Mouse (Mus musculus) thymus, adult 18-20 months (tissue): ENCODE measurements around the gene Cth.
"Not testable (repeated sequence)": the region's sequence is repeated elsewhere in the genome, so short reads cannot be mapped to it uniquely, and the experiment has no call there.

Source experiments
- DNase-seq, 2 experiments: peaks; one replicate each; pipeline ENCODE4 v3.0.0; 2022; ENCODE audit warnings: mixed read lengths in 2 of 2

Cth gene

GRCm38 (mm10) chr3:157924692-157925328, at the start of gene Cth:
Gene Cth, minus strand, starts transcription at chr3:157925077.
- peak; percentile 49 to 63 for DNase-seq

GRCm38 (mm10) chr3:157973236-157973635, 48.4 kb upstream of the Cth start:
- no peak for DNase-seq

DNA sequence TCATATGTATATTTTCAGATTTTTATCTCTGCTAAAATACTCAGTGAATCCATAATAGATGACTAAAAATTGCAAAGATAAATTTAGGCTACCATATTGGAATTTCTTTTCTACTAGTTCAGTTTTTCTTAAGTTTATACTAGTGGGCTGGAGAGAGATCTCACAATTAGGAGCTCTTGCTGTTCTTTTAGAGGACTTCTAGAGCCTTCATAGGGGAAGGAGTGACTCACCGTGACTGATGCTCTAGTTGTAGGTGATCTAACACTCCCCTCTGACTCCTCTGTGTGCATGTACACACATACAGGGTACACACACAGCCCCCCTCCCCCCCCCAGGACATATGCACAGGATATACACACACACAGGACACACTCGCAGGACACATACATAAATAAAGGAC, 46.3 kb upstream of the Cth start:
- no peak for DNase-seq

GRCm38 (mm10) chr3:157957320-157957719, 32.4 kb upstream of the Cth start:
- DNase-seq = no peak

- no peak for DNase-seq
Measured at GRCm38 (mm10) chr3:157956201-157956600, 31.3 kb upstream of the Cth start.

DNA sequence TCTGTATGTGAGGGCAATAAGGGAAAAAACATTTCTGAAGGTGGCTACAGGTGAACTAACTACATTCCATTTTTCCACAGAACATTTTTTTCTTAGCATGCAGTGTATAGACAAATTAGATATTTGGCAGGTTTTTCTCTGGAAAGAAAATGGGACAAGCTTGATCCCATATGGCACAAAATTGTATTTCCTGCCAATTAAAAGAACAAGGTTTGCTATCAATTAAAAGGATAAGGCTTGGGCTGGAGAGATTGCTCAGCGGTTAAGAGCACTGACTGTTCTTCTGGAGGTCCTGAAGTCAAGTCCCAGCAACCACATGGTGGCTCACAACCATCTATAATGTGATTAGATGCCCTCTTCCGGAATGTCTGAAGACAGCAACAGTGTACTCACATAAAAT, 30.6 kb upstream of the Cth start:
- no peak for DNase-seq

- DNase-seq = no peak
Measured at GRCm38 (mm10) chr3:157952716-157953115, 27.8 kb upstream of the Cth start.

GRCm38 (mm10) chr3:157947383-157948280, 22.8 kb upstream of the Cth start:
- peak; percentile 29 to 37 for DNase-seq

GRCm38 (mm10) chr3:157946843-157947358, 22.0 kb upstream of the Cth start, which contains the start of gene Ankrd13c:
Gene Ankrd13c, plus strand, starts transcription at chr3:157947239.
- DNase-seq = peak; percentile 77 to 85

GRCm38 (mm10) chr3:157938585-157938984, 13.7 kb upstream of the Cth start:
- DNase-seq = no peak

- DNase-seq = no peak
Measured at GRCm38 (mm10) chr3:157934301-157934823, 9.5 kb upstream of the Cth start.

GRCm38 (mm10) chr3:157933223-157933622, 8.3 kb upstream of the Cth start:
- not testable (repeated sequence) for DNase-seq

- no peak for DNase-seq
Measured at GRCm38 (mm10) chr3:157932074-157932473, 7.2 kb upstream of the Cth start.

DNA sequence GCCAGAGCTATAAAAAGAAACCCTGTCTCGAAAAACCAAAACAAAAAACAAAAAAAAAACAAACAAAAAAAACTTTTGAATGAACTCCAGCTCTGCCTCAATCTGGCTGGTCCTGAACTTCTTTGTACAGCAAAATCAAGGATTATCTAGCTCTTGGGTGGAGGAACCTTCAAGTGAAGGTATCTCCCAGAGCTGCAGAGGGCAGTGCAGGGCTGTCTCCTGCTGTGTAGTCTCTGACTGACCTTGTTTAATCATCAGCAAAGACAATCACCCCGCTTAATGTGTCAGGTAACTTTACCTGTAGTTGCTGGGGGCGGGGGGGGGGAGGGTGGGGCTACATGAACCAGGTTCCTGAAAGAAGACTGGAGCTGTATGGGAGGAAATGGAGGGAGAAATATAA, 6.7 kb upstream of the Cth start:
- DNase-seq = no peak

GRCm38 (mm10) chr3:157929417-157929816, 4.5 kb upstream of the Cth start:
- no peak for DNase-seq

DNA sequence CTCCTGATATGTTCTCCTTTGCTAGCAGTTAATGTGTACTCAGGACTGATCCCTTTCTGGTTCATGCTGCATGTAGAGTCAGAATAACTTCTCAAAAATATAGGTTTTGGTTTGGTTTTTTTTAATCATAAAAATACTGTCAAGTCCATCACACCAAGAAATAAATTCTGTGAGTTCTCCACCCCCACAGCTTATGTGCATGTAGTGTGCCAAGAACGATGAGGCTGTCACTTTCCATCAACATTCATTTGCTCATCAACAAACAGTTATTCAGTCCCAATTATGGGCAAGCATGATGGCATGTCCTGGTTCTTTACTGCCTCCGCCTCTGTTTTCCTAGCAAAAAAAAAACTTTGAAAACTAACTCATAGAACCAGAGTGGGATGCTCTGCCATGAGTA, 3.9 kb upstream of the Cth start:
- DNase-seq = no peak

- no peak for DNase-seq
Measured at GRCm38 (mm10) chr3:157926761-157927160, 1.9 kb upstream of the Cth start.

GRCm38 (mm10) chr3:157925706-157926510, 1.0 kb upstream of the Cth start:
- no peak for DNase-seq

GRCm38 (mm10) chr3:157923268-157923835, 1.5 kb downstream of the Cth start:
- no peak for DNase-seq

DNA sequence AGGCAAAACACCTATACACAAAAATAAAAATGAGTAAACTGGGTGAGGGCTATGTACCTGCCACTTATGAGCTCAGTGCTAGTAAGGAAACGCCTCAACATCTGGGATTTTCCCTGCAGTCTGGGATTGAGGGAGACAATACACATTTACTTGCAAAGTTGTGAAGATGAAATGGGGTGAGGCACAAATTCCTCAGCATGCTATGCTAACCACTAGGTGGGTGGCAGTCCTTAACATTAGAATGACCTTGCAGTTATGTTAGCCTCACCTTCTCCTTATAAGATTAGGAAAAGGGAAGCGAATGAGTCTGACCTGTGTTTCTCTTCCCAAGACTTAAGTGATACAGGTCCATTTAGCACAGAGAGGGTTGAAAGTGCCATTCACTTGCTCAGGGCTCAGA, 3.5 kb downstream of the Cth start:
- no peak for DNase-seq

DNA sequence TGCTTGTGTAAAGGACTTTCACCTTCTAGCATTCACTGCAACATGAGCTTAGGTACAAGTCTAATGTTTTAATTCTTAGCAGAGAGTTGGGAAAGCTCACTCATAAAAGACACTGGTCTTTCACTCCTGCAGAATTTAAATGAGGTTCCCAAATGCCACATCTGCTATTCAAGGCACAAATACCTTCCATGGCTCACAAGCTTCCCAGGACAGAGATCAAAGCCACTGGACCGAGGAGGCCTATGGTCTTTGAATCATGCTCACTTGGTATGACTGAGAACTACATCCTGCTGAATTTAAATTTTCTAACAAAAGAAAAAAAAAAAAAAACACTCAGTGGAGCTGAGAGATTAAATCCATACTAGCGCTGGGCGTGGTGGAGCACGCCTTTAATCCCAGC, 8.5 kb downstream of the Cth start:
- DNase-seq = no peak

DNA sequence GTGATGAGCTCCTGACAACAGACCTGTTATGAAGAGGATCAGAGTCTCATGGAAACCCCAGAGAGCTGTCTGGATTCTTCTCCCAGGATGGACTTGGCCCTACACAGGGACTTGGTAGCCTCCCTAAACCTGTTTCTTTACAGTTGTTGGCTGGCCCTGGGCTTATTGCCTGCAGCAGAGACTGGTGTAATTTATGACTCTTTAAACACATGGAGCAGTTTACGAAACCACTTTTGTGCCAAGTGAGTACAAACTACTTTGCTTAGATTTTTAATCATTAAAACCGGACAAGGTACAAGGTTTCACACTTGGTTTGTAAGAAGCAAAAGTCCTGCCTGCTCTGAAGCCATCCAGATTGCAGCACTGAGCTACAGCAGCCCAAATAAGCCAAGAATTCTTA, 12.7 kb downstream of the Cth start:
- DNase-seq = no peak
